Mouse (Mus musculus) midbrain, embryonic 15.5 days (tissue): ENCODE data around the gene Oat. TPM values are rescaled to one million over a fixed set of nuclear protein-coding genes. Genes with fewer than 3 reads are reported as not detected.

Experiments used
- ATAC-seq: fragments of 200-750 bp; cut with Nextera tagmentation; replicated peaks from 2 replicates; pipeline ENCODE4 v1.8.0; 2017; ENCODE audit warnings: moderate TSS enrichment
- H3K27ac ChIP-seq: fragments of 300-500 bp; sonication (generic); 2 replicates; pipeline ENCODE4 v1.5.1; 2015; ENCODE audit warnings: mild to moderate bottlenecking, inconsistent platforms
- H3K27me3 ChIP-seq: fragments of 300-500 bp; sonication (generic); replicated peaks from 2 replicates; pipeline ENCODE4 v1.6.1; 2015; ENCODE audit warnings: inconsistent platforms
- H3K36me3 ChIP-seq: fragments of 300-500 bp; sonication (generic); replicated peaks from 2 replicates; pipeline ENCODE4 v1.6.1; 2015; ENCODE audit warnings: inconsistent platforms
- H3K4me1 ChIP-seq: fragments of 300-500 bp; sonication (generic); 2 replicates; pipeline ENCODE4 v1.6.1; 2015; ENCODE audit warnings: inconsistent platforms
- H3K4me2 ChIP-seq: fragments of 300-500 bp; sonication (generic); 2 replicates; pipeline ENCODE4 v1.6.1; 2015; ENCODE audit warnings: inconsistent platforms, mild to moderate bottlenecking, moderate library complexity
- H3K4me3 ChIP-seq: fragments of 300-500 bp; sonication (generic); 2 replicates; pipeline ENCODE4 v1.5.1; 2015; ENCODE audit warnings: mild to moderate bottlenecking, inconsistent platforms
- H3K9ac ChIP-seq: fragments of 300-500 bp; sonication (generic); 2 replicates; pipeline ENCODE4 v1.6.1; 2015; ENCODE audit warnings: mild to moderate bottlenecking, inconsistent platforms
- H3K9me3 ChIP-seq: fragments of 300-500 bp; sonication (generic); 2 replicates; pipeline ENCODE4 v1.6.1; 2016; ENCODE audit warnings: inconsistent platforms
- WGBS: fragments of 180-500 bp; shearing (Covaris S2); methylation state at CpG from one replicate; pipeline ENCODE4 v1.1.7; 2015; ENCODE audit warnings: mixed read lengths; 5-methylcytosine and 5-hydroxymethylcytosine counted together
- polyA plus RNA-seq: library from polyadenylated mRNA; unstranded; fragments of >200 nt; fragmentation: Nextera tagmentation; extraction: Ambion mirVana; gene quantifications from 2 replicates; pipeline ENCODE4 v1.2.1, GENCODE M21; 2015

Gene Oat
- polyA plus RNA-seq, 1 experiment from 2014 or later, result 78.6 TPM

DNA sequence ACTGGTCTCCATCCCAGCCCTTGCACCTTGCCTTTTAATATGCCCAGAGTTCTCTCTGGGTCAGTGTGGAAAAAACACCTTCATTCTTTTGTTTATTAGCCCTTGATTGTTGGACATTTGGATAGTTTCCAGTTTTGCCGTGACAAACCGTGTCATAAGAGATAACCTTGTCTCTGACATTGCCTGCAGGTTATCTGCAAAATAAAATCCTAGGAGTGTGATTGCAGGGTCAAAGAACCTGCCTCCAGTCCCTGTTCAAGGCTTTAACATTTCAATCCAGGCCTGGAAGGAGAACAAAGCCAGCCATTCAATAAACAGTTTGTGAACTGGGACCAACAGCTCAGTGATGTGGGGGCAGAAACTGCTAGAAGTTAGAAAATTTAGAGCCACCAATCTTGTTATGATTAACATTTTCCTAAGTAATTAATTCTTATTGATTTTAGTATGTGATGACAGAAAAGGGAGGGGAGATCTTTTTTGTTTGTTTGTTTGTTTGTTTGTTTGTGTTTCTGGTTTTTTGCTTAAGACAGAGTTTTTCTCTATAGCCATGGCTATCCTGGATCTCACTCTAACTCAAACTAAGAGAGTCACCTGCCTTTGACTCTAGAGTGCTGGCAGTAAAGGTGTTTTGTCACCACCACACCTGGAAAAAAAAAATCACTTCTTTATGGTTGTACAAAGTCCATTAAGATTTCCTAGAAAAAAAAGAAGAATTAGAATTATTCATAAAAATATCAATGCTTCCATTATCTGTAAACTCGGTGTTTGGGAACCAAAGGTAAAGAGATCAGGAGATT lies 9.7 kb upstream of the Oat start:
- Histone ChIP-seq H3K4me3 (no peak overlapping the region), H3K4me1 (no peaks in the 10 kb centered on the region), H3K27ac (no peak overlapping the region), H3K27me3 (no peaks in the 10 kb centered on the region), H3K36me3 (no peaks in the 10 kb centered on the region), H3K9ac (no peak overlapping the region), H3K4me2 (no peak overlapping the region), H3K9me3 (no peaks in the 10 kb centered on the region)
- no peak for ATAC-seq
- 63% methylated on average over 3 of the region's 3 CpGs for WGBS

GRCm38 (mm10) chr7:132581441-132581840 lies 5.2 kb upstream of the Oat start:
- H3K9me3 ChIP-seq, result no peaks in the 10 kb centered on the region
- WGBS, result 98% methylated on average over 2 of the region's 2 CpGs
- H3K36me3 ChIP-seq, result no peaks in the 10 kb centered on the region
- H3K9ac ChIP-seq, result no peak overlapping the region
- H3K27me3 ChIP-seq, result no peaks in the 10 kb centered on the region
- no peak overlapping the region for H3K27ac ChIP-seq
- peaks cover 3% of the 10 kb centered on the region for H3K4me1 ChIP-seq
- no peak overlapping the region for H3K4me2 ChIP-seq
- H3K4me3 ChIP-seq, result no peak overlapping the region
- ATAC-seq, result no peak

DNA sequence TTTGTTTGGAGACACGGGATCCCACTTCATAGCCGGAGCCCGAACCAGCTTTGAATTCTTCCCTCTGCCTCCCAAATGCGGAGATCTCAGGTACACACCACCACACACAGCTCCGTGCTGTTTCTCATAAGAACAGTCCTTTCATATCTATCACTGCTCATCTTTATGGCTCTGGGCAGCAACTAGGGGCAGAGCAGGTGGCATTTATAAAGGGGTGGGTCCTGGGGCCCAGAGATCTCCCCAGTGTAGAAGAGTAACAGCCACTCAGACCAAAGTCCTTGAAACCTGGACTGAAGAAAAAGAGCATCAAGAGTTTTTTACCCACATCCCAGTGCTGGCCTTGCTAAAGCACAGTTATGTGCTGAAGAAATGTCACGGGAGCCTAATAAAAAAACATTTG lies 4.3 kb upstream of the Oat start:
- no peaks in the 10 kb centered on the region for H3K36me3 ChIP-seq
- no peak overlapping the region for H3K4me3 ChIP-seq
- no peak overlapping the region for H3K27ac ChIP-seq
- H3K27me3 ChIP-seq, result no peaks in the 10 kb centered on the region
- ATAC-seq, result no peak
- H3K4me2 ChIP-seq, result no peak overlapping the region
- H3K9ac ChIP-seq, result no peak overlapping the region
- 80% methylated on average over 6 of the region's 6 CpGs for WGBS
- no peaks in the 10 kb centered on the region for H3K9me3 ChIP-seq
- H3K4me1 ChIP-seq, result peaks cover 7% of the 10 kb centered on the region

- Histone ChIP-seq H3K4me2 (no peak overlapping the region; the same call in 1 of the 2 replicates), H3K27me3 (no peaks in the 10 kb centered on the region), H3K9me3 (no peaks in the 10 kb centered on the region), H3K9ac (no peak overlapping the region), H3K4me3 (no peak overlapping the region), H3K4me1 (peaks cover 11% of the 10 kb centered on the region), H3K36me3 (no peaks in the 10 kb centered on the region), H3K27ac (no peak overlapping the region)
- WGBS, result 50% methylated on average over 4 of the region's 4 CpGs
- no peak for ATAC-seq
Measured at GRCm38 (mm10) chr7:132576891-132577290, 693 bp upstream of the Oat start.

GRCm38 (mm10) chr7:132575623-132576022 lies 575 bp downstream of the Oat start:
- WGBS, result under 1% methylated on average over 13 of the region's 13 CpGs
- peak; percentile 94 for ATAC-seq
- Histone ChIP-seq H3K36me3 (no peaks in the 10 kb centered on the region), H3K27me3 (no peaks in the 10 kb centered on the region), H3K27ac (peak overlapping the region; percentile 84), H3K4me3 (peak overlapping the region; percentile 83), H3K4me1 (peaks cover 11% of the 10 kb centered on the region), H3K9me3 (no peaks in the 10 kb centered on the region), H3K4me2 (peak overlapping the region; percentile 82), H3K9ac (peak overlapping the region; percentile 59; the same call in 1 of the 2 replicates)

DNA sequence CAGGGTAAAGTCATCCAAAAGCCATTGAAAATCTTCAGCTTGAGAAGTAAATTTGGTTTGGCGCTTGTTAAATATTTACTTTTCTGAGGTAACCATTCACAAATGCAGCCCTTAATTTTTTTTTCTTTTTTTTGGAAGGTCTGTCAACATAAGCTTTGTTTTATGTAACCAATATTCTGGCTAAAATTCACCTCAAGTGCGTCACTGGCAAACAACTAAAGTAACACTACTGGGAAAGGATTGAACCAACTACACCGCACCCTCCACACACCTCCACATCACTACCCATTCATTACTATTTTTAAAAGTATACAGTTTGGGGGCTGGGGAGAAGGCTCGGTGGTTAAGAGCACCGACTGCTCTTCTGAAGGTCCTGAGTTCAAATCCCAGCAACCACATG lies 1.6 kb downstream of the Oat start:
- Histone ChIP-seq H3K9ac (no peak overlapping the region), H3K27me3 (no peaks in the 10 kb centered on the region), H3K9me3 (no peaks in the 10 kb centered on the region), H3K4me3 (no peak overlapping the region), H3K4me1 (peaks cover 11% of the 10 kb centered on the region), H3K36me3 (no peaks in the 10 kb centered on the region), H3K4me2 (no peak overlapping the region), H3K27ac (no peak overlapping the region)
- ATAC-seq, result no peak
- 90% methylated on average over 5 of the region's 5 CpGs for WGBS

DNA sequence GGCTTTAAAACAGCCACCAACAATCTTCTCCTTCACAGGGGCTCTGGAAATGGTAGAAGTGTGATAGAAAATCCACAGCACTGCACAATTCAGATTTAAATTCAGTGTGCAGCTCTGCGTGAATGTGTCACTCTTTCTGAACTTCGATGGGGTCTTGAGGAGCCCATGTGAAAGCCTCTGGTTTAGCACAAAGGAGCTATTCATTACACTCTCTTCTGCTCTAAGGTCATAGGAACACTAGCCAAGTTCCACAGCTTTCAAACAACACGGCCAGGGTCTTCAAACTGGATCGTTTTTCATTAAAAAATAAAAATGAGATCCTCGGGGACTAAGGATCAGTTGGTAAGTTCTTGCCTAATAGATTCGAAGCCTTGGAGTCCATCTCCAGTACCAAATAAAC lies 3.0 kb downstream of the Oat start:
- Histone ChIP-seq H3K9me3 (no peaks in the 10 kb centered on the region), H3K27ac (no peak overlapping the region), H3K27me3 (no peaks in the 10 kb centered on the region), H3K4me2 (no peak overlapping the region), H3K4me1 (peaks cover 11% of the 10 kb centered on the region), H3K4me3 (no peak overlapping the region), H3K9ac (no peak overlapping the region), H3K36me3 (no peaks in the 10 kb centered on the region)
- WGBS, result 41% methylated on average over 6 of the region's 6 CpGs
- no peak for ATAC-seq

DNA sequence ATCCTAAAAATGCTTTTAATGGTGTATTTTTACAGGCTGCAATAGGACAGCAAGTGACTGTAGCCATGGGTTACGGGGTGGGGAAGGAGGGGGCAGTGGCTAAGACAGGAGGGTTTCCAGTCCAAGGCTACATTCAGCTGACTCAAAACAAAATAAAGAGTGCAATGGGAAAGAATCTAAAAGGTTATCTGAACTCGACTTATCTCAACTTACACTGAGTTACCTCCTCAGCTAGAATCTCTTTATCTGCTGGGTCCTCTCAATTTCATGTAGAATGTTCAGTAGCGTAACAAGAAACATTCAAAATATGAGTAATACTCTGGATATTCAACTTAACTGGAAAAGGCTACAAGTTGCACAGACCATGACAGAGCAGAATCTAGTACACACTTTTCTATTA lies 3.5 kb downstream of the Oat start:
- WGBS, result 78% methylated on average over 3 of the region's 3 CpGs
- Histone ChIP-seq H3K4me2 (no peak overlapping the region), H3K27ac (no peak overlapping the region), H3K4me1 (peaks cover 11% of the 10 kb centered on the region), H3K4me3 (no peak overlapping the region), H3K36me3 (no peaks in the 10 kb centered on the region), H3K27me3 (no peaks in the 10 kb centered on the region), H3K9me3 (no peaks in the 10 kb centered on the region), H3K9ac (no peak overlapping the region)
- ATAC-seq, result no peak

GRCm38 (mm10) chr7:132571481-132571880 lies 4.7 kb downstream of the Oat start:
- no peaks in the 10 kb centered on the region for H3K27me3 ChIP-seq
- H3K9ac ChIP-seq, result no peak overlapping the region
- H3K4me1 ChIP-seq, result peaks cover 8% of the 10 kb centered on the region
- H3K9me3 ChIP-seq, result no peaks in the 10 kb centered on the region
- WGBS, result 87% methylated on average over 8 of the region's 8 CpGs
- no peak for ATAC-seq
- H3K27ac ChIP-seq, result no peak overlapping the region
- no peak overlapping the region for H3K4me3 ChIP-seq
- no peak overlapping the region for H3K4me2 ChIP-seq
- H3K36me3 ChIP-seq, result no peaks in the 10 kb centered on the region

- no peaks in the 10 kb centered on the region for H3K27me3 ChIP-seq
- WGBS, result 80% methylated on average over 5 of the region's 5 CpGs
- H3K9ac ChIP-seq, result no peak overlapping the region
- H3K4me2 ChIP-seq, result no peak overlapping the region
- peaks cover under 1% of the 10 kb centered on the region; the same call in 1 of the 2 replicates for H3K4me1 ChIP-seq
- ATAC-seq, result no peak
- H3K36me3 ChIP-seq, result no peaks in the 10 kb centered on the region
- H3K27ac ChIP-seq, result no peak overlapping the region
- no peak overlapping the region for H3K4me3 ChIP-seq
- H3K9me3 ChIP-seq, result no peaks in the 10 kb centered on the region
Measured at GRCm38 (mm10) chr7:132570071-132570470, 6.1 kb downstream of the Oat start.

- no peaks in the 10 kb centered on the region for H3K4me1 ChIP-seq
- 81% methylated on average over 6 of the region's 6 CpGs for WGBS
Measured at GRCm38 (mm10) chr7:132568817-132569216, 7.4 kb downstream of the Oat start.

GRCm38 (mm10) chr7:132565831-132566230 lies 10.4 kb downstream of the Oat start:
- peaks cover 16% of the 10 kb centered on the region; the same call in 1 of the 2 replicates for H3K36me3 ChIP-seq
- no peak overlapping the region for H3K4me3 ChIP-seq
- ATAC-seq, result no peak
- H3K4me2 ChIP-seq, result no peak overlapping the region
- WGBS, result 50% methylated on average over 1 of the region's 1 CpGs
- no peak overlapping the region for H3K27ac ChIP-seq
- H3K4me1 ChIP-seq, result no peaks in the 10 kb centered on the region
- no peak overlapping the region for H3K9ac ChIP-seq
- H3K9me3 ChIP-seq, result no peaks in the 10 kb centered on the region
- H3K27me3 ChIP-seq, result no peaks in the 10 kb centered on the region

More at GRCm38 (mm10) chr7:132568817-132569216, 7.4 kb downstream of the Oat start:
- H3K27me3 ChIP-seq, result no peaks in the 10 kb centered on the region
- no peak overlapping the region for H3K9ac ChIP-seq
- no peak overlapping the region for H3K4me3 ChIP-seq
- H3K4me2 ChIP-seq, result no peak overlapping the region
- no peak overlapping the region for H3K27ac ChIP-seq
- no peak for ATAC-seq
- H3K9me3 ChIP-seq, result no peaks in the 10 kb centered on the region
- H3K36me3 ChIP-seq, result no peaks in the 10 kb centered on the region

GRCm38 (mm10) chr7:132559138-132559766 lies 16.9 kb downstream of the Oat start:
- WGBS, result 77% methylated on average over 3 of the region's 3 CpGs
- peaks cover 24% of the 10 kb centered on the region; the same call in 1 of the 2 replicates for H3K36me3 ChIP-seq
- ATAC-seq, result no peak

More at GRCm38 (mm10) chr7:132559138-132559766, 16.9 kb downstream of the Oat start:
- Histone ChIP-seq H3K27me3 (no peaks in the 10 kb centered on the region), H3K27ac (no peak overlapping the region), H3K9ac (no peak overlapping the region), H3K4me1 (no peaks in the 10 kb centered on the region), H3K4me2 (no peak overlapping the region), H3K9me3 (no peaks in the 10 kb centered on the region), H3K4me3 (no peak overlapping the region)
